Mouse (Mus musculus): Measurements from ENCODE around the gene Stmnd1. TPM values are rescaled to one million over a fixed set of nuclear protein-coding genes. Genes with fewer than 3 reads are reported as not detected.
"Not testable (repeated sequence)": the region's sequence is repeated elsewhere in the genome, so short reads cannot be mapped to it uniquely, and the experiment has no call there.

The Stmnd1 gene
- total and polyA plus RNA-seq, 2 experiments from 2014 or later, result not detected

- DNase-seq (ENCODE audit: low spot score) (peak; percentile 81), ATAC-seq (ENCODE audit: low FRiP score) (no peak)
- H3K27me3 ChIP-seq (ENCODE audit: insufficient read depth, low read length), result 0 out of 2 replicates have a peak, but pooled peaks cover 4% of the 10 kb centered on the region
- 44% methylated on average over 10 of the region's 10 CpGs for WGBS
- no peak overlapping the region for H3K27ac ChIP-seq (ENCODE audit: low read depth, low read length)
- H3K4me2 ChIP-seq (ENCODE audit: low read depth, low read length, poor library complexity, severe bottlenecking), result no peak overlapping the region; the same call in 1 of the 2 replicates
- no peaks in the 10 kb centered on the region for H3K4me1 ChIP-seq (ENCODE audit: insufficient read depth, low read length)
- peak; percentile 94 for TF ChIP-seq CTCF (IDR thresholded peaks at IDR 0.05)
- H3K36me3 ChIP-seq (ENCODE audit: insufficient read depth, low read length), result no peaks in the 10 kb centered on the region
- H3K4me3 ChIP-seq (ENCODE audit: low read depth, low read length), result no peak overlapping the region
- no peak overlapping the region for H3K9ac ChIP-seq (replicated peaks; ENCODE audit: low read length, poor library complexity, severe bottlenecking)
- no peaks in the 10 kb centered on the region for H3K9me3 ChIP-seq (ENCODE audit: low read length)
Observed at GRCm38 (mm10) chr13:46310790-46311189, 37.3 kb downstream of the Stmnd1 start.

- Histone ChIP-seq H3K36me3 (ENCODE audit: insufficient read depth, low read length) (no peaks in the 10 kb centered on the region), H3K9ac (replicated peaks; ENCODE audit: low read length, poor library complexity, severe bottlenecking) (no peak overlapping the region), H3K4me3 (ENCODE audit: low read depth, low read length) (no peak overlapping the region), H3K4me2 (ENCODE audit: low read depth, low read length, poor library complexity, severe bottlenecking) (no peak overlapping the region), H3K27me3 (ENCODE audit: insufficient read depth, low read length) (no peaks in the 10 kb centered on the region), H3K9me3 (ENCODE audit: low read length) (no peaks in the 10 kb centered on the region), H3K27ac (ENCODE audit: low read depth, low read length) (no peak overlapping the region), H3K4me1 (ENCODE audit: insufficient read depth, low read length) (no peaks in the 10 kb centered on the region)
- 80% methylated on average over 5 of the region's 5 CpGs for WGBS
- ATAC-seq (ENCODE audit: low FRiP score), result no peak
- TF ChIP-seq CTCF (IDR thresholded peaks at IDR 0.05), result no peak
- no peak for DNase-seq (ENCODE audit: low spot score)
Observed at GRCm38 (mm10) chr13:46313176-46313575, 39.7 kb downstream of the Stmnd1 start.

- ATAC-seq (ENCODE audit: low FRiP score) (no peak), DNase-seq (ENCODE audit: low spot score) (no peak)
- no peak overlapping the region for H3K4me3 ChIP-seq (ENCODE audit: low read depth, low read length)
- 79% methylated on average over 7 of the region's 7 CpGs for WGBS
- no peaks in the 10 kb centered on the region for H3K9me3 ChIP-seq (ENCODE audit: low read length)
- H3K4me2 ChIP-seq (ENCODE audit: low read depth, low read length, poor library complexity, severe bottlenecking), result no peak overlapping the region
- H3K36me3 ChIP-seq (ENCODE audit: insufficient read depth, low read length), result no peaks in the 10 kb centered on the region
- H3K4me1 ChIP-seq (ENCODE audit: insufficient read depth, low read length), result no peaks in the 10 kb centered on the region
- no peaks in the 10 kb centered on the region for H3K27me3 ChIP-seq (ENCODE audit: insufficient read depth, low read length)
- no peak overlapping the region for H3K27ac ChIP-seq (ENCODE audit: low read depth, low read length)
- TF ChIP-seq CTCF (IDR thresholded peaks at IDR 0.05), result no peak
- H3K9ac ChIP-seq (replicated peaks; ENCODE audit: low read length, poor library complexity, severe bottlenecking), result no peak overlapping the region
Observed at GRCm38 (mm10) chr13:46315165-46315564, 41.6 kb downstream of the Stmnd1 start.

- H3K4me3 ChIP-seq (ENCODE audit: low read depth, low read length), result no peak overlapping the region
- no peak for TF ChIP-seq CTCF (IDR thresholded peaks at IDR 0.05)
- ATAC-seq (ENCODE audit: low FRiP score), result no peak
- 67% methylated on average over 4 of the region's 4 CpGs for WGBS
- H3K4me2 ChIP-seq (ENCODE audit: low read depth, low read length, poor library complexity, severe bottlenecking), result no peak overlapping the region
- no peaks in the 10 kb centered on the region for H3K9me3 ChIP-seq (ENCODE audit: low read length)
- no peak overlapping the region for H3K27ac ChIP-seq (ENCODE audit: low read depth, low read length)
- no peaks in the 10 kb centered on the region for H3K4me1 ChIP-seq (ENCODE audit: insufficient read depth, low read length)
- DNase-seq (ENCODE audit: low spot score), result no peak
- no peaks in the 10 kb centered on the region for H3K27me3 ChIP-seq (ENCODE audit: insufficient read depth, low read length)
- no peaks in the 10 kb centered on the region for H3K36me3 ChIP-seq (ENCODE audit: insufficient read depth, low read length)
- H3K9ac ChIP-seq (replicated peaks; ENCODE audit: low read length, poor library complexity, severe bottlenecking), result no peak overlapping the region
Observed at GRCm38 (mm10) chr13:46326351-46326985, 52.9 kb downstream of the Stmnd1 start.

GRCm38 (mm10) chr13:46335020-46335419, 61.5 kb downstream of the Stmnd1 start:
- H3K9me3 ChIP-seq (ENCODE audit: low read length), result peaks cover 3% of the 10 kb centered on the region; the same call in 1 of the 2 replicates
- H3K27ac ChIP-seq (ENCODE audit: low read depth, low read length), result no peak overlapping the region
- H3K9ac ChIP-seq (replicated peaks; ENCODE audit: low read length, poor library complexity, severe bottlenecking), result no peak overlapping the region
- no peak overlapping the region for H3K4me2 ChIP-seq (ENCODE audit: low read depth, low read length, poor library complexity, severe bottlenecking)
- H3K4me3 ChIP-seq (ENCODE audit: low read depth, low read length), result no peak overlapping the region
- no peaks in the 10 kb centered on the region for H3K4me1 ChIP-seq (ENCODE audit: insufficient read depth, low read length)
- 61% methylated on average over 6 of the region's 6 CpGs for WGBS
- DNase-seq (ENCODE audit: low spot score) (peak; percentile 84), ATAC-seq (ENCODE audit: low FRiP score) (0 out of 2 replicates have a peak, but pooled peaks have one; percentile 7)
- no peak for TF ChIP-seq CTCF (IDR thresholded peaks at IDR 0.05)
- H3K36me3 ChIP-seq (ENCODE audit: insufficient read depth, low read length), result no peaks in the 10 kb centered on the region
- no peaks in the 10 kb centered on the region for H3K27me3 ChIP-seq (ENCODE audit: insufficient read depth, low read length)

- not testable (repeated sequence) for H3K4me1 ChIP-seq (ENCODE audit: insufficient read depth, low read length); H3K4me3 ChIP-seq (ENCODE audit: low read depth, low read length); H3K27ac ChIP-seq (ENCODE audit: low read depth, low read length); DNase-seq (ENCODE audit: low spot score); H3K4me2 ChIP-seq (ENCODE audit: low read depth, low read length, poor library complexity, severe bottlenecking); ATAC-seq (ENCODE audit: low FRiP score); H3K36me3 ChIP-seq (ENCODE audit: insufficient read depth, low read length); H3K27me3 ChIP-seq (ENCODE audit: insufficient read depth, low read length); H3K9me3 ChIP-seq (ENCODE audit: low read length); H3K9ac ChIP-seq (replicated peaks; ENCODE audit: low read length, poor library complexity, severe bottlenecking)
- WGBS, result 83% methylated on average over 1 of the region's 1 CpGs
Observed at GRCm38 (mm10) chr13:46336281-46336680, 62.8 kb downstream of the Stmnd1 start.

Measured in midbrain, postnatal 0 days (tissue).